Mouse (Mus musculus) lung, adult 10 weeks (tissue): ENCODE results near the gene Gm21885. TPM values are rescaled to one million over a fixed set of nuclear protein-coding genes. Genes with fewer than 3 reads are reported as not detected.

ENCODE experiments used
- polyA plus RNA-seq: library from polyadenylated mRNA; stranded (reverse); fragments of 350-450 nt; fragmentation: Illumina TruSeq; extraction: RNeasy Lipid Tissue Mini Kit (QIAGEN cat#74804); gene quantifications from one replicate; pipeline ENCODE4 v1.2.3, GENCODE M21; 2014; ENCODE audit warnings: low read depth, low replicate concordance; ENCODE audit not compliant: insufficient read depth

The Gm21885 gene
- polyA plus RNA-seq: not detected

GRCm38 (mm10) chr11:94281199-94282181 lies at the start of gene Gm21885:
TSS of gene Gm21885 (plus strand) at chr11:94281873.

GRCm38 (mm10) chr11:94245955-94246788 lies 35.5 kb upstream of the Gm21885 start, which contains the start of gene Wfikkn2:
TSS of gene Wfikkn2 (minus strand) at chr11:94246005.

GRCm38 (mm10) chr11:94321931-94322400 lies 40.3 kb downstream of the Gm21885 start, which contains the start of gene Luc7l3:
TSS of gene Luc7l3 (minus strand) at chr11:94321988.

GRCm38 (mm10) chr11:94327693-94328643 lies 46.3 kb downstream of the Gm21885 start, which contains the start of gene Ankrd40:
TSS of gene Ankrd40 (plus strand) at chr11:94328001.

Other genes with a start within 250 kb of the Gm21885 start
- 27.6 TPM for gene Tob1, start 70.4 kb upstream of the Gm21885 start, polyA plus RNA-seq
- 0.55 TPM for gene Wfikkn2, start 35.9 kb upstream of the Gm21885 start, polyA plus RNA-seq
- gene Luc7l3, start 40.1 kb downstream of the Gm21885 start, polyA plus RNA-seq: 42.5 TPM
- 89.4 TPM for gene Ankrd40, start 46.1 kb downstream of the Gm21885 start, polyA plus RNA-seq
- 21.3 TPM for gene Abcc3, start 111.1 kb downstream of the Gm21885 start, polyA plus RNA-seq
- gene Cacna1g, start 192.3 kb downstream of the Gm21885 start, polyA plus RNA-seq: 0.23 TPM
- 0.11 TPM for gene Spata20, start 204.3 kb downstream of the Gm21885 start, polyA plus RNA-seq
- 21.0 TPM for gene Epn3, start 218.1 kb downstream of the Gm21885 start, polyA plus RNA-seq
- 9.0 TPM for gene Mycbpap, start 239.9 kb downstream of the Gm21885 start, polyA plus RNA-seq